Mouse (Mus musculus) ovary, postnatal 14 days (tissue): ENCODE measurements around the gene Nckap5.
A peak's percentile ranks its signal among the peaks of the same experiment; 100 is the strongest.
"Not testable (repeated sequence)": the region's sequence is repeated elsewhere in the genome, so short reads cannot be mapped to it uniquely, and the experiment has no call there.

Source experiments
- DNase-seq: peaks from one replicate; pipeline ENCODE4 v3.0.0; 2022; ENCODE audit warnings: low spot score

Gene Nckap5

DNA sequence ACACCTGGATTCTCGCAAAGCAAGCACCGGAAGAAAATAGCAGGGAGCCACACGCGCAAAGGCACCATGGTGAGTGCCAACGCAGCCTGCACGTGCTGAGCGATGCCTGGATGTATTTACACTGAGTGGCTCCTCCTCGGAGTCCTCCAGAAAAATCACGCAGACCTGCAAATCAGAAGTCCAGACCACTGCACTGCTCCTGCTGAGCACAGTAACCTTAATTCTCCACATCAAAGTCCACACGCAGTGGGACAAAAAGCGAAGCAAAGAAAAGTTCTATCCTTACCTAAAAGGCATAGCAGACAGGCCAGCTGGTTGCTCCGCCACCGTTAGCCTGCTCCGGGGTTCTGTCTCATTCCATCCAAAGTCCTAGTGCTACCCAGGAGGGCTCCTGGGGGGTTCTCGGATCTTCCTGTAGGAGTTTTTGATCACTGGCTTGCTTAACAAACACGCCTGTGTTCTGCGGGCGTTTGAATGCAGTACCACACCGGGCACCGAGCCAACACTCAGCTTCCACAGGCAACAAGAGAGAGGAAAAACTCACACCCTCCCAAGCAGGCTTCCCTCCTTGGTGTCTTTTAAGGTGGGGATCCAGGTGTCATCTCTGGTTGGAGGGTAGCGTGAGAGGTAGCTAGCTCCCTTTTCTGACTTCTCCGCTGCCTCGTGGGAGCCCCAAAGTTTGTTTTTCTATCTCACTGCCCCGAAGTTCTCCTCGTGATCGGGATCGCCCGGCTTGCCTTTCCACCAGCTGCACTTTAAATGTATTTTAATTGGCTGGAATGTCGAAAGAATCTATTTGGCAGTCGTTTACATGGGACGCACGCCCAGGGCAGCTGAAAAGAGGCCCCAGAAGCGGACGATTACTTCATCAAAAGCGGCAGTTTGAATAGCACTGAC, at the start of gene Nckap5:
Gene Nckap5 (minus strand): TSS at position 769 of the 897 bp plus-strand sequence.
- DNase-seq, result peak; percentile 48

- no peak for DNase-seq
Observed at GRCm38 (mm10) chr1:126877495-126877894, 46.9 kb upstream of the Nckap5 start.

- DNase-seq, result no peak
Observed at GRCm38 (mm10) chr1:126868372-126868771, 37.8 kb upstream of the Nckap5 start.

- DNase-seq, result no peak
Observed at GRCm38 (mm10) chr1:126867912-126868311, 37.3 kb upstream of the Nckap5 start.

GRCm38 (mm10) chr1:126865591-126866086, 35.0 kb upstream of the Nckap5 start:
- no peak for DNase-seq

GRCm38 (mm10) chr1:126861816-126862215, 31.2 kb upstream of the Nckap5 start:
- no peak for DNase-seq

DNA sequence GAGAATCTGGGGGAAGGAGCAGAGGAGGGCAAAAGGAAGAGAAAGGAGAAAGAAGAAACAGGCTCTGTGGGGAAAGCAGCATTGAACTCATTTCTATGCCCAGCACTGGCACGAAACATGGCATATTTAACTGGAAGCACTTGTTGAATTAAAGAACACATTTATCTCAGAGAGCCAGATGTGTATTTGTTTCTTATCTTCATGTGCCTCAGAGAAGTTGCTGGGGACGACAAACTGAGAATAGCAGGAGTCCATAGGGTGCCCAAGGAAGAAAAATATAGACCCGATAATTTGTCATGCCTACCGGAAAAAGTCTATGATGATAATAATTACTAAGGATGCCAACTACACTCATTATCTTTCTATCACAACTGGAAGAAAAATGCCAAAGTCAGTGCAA, 29.9 kb upstream of the Nckap5 start:
- no peak for DNase-seq

GRCm38 (mm10) chr1:126849481-126849880, 18.9 kb upstream of the Nckap5 start:
- no peak for DNase-seq

DNA sequence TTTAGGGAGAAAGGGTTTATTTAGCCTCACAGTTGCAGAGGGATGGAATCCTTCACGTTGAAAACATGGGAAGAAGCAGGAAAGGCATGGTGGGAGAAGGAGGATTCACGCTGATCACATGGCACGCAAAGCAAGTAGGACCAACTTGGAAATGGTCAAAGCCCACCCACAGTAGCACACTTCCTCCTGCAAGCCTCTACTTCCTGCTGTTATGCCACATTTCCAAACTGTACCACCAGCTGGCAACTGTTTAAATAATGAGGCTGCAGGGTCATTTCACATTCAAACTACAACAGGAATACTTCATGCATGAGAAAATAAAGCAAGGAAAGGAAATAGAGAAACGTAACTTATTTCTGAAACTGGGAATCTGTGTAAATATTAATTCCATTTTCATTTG, 15.7 kb upstream of the Nckap5 start:
- no peak for DNase-seq

DNA sequence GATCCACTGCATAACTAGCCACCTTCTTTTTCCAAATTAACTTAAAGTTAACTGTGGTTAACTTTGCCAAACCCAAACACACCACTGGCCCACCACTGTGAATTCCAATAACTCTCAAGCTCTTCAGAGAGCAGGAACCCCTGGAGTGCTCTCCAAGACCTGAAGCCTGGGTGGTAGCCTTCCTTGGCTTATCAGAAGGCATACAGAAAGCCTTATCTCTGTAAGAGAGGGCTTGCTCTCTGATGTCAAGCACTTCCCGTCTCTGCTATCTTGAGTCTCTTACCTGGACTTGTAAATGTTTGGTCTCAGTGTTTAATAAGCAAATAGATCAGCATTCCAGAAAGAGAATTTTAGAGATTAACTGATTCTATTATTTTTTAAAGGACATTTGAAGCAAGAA, 2.3 kb upstream of the Nckap5 start:
- no peak for DNase-seq

DNA sequence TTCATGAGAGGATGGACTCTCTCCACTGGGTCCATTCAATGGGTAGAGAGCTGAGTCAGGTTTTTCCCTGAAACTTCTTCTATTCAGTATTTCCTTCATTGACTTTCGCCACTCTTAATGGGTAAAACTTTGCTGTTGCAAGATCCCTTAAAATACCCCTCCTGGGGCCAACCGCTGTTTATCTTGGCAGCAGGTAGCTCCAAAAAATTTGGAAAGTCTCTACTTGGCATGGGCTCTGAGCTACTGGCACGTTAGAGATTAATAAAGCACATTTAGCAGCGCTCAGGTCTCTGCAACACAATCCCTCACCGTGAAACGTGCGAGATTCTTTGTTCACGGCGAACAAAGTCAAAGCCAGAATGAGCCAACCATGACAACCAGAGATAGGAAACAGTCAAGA, 1.6 kb downstream of the Nckap5 start:
- no peak for DNase-seq

GRCm38 (mm10) chr1:126824841-126825240, 5.8 kb downstream of the Nckap5 start:
- DNase-seq, result no peak

- DNase-seq, result no peak
Observed at GRCm38 (mm10) chr1:126822246-126822645, 8.4 kb downstream of the Nckap5 start.

GRCm38 (mm10) chr1:126817381-126818034, 13.1 kb downstream of the Nckap5 start:
- no peak for DNase-seq

DNA sequence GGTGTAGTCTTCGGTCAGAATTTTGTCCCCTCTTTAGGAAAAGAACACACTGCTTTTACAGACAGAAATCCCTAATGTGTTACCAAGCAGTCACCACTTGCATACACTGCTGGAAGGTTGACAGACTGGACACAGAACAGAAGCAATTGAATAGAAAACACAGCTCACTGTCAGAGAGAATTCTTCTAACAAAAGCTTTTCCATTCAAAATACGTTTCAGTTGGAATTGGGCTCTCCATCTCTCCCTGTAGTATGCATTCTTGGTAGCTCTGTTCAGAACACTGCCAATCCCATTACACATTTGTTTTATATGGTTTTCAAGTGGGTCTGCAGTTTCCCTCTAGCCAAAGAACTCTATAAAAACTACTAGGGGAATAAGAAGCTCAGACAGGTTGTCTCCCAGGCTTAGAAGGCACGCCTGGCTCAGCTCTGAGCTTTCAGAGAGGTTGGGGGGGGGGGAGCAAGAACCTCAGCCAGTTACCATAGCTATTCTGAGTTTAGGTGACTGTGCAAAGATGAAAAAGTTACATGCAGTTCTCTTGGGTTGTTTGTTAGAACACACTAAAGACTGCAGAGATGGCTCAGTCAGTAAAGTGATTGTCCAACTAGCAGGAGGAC, 23.5 kb downstream of the Nckap5 start:
- DNase-seq, result no peak

DNA sequence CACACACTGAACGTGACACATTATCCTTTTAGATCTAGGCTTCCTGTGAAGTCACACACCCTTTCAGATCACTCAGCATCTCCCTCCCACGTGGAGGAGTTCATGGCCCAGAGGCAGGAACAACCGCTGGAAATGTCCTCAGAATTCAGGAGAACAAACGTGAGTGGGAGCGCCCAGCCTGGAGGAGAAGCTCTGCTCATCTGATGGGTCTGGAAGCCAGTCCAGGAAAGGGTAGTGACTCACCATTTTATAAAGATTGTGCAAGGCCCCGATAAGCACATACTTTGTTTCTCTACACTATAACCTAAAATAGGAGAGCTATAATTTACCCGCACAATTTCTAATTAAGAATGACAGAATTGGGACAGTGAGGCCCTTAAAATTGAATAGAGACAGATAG, 24.1 kb downstream of the Nckap5 start:
- DNase-seq, result no peak

GRCm38 (mm10) chr1:126802405-126802804, 28.2 kb downstream of the Nckap5 start:
- no peak for DNase-seq

DNA sequence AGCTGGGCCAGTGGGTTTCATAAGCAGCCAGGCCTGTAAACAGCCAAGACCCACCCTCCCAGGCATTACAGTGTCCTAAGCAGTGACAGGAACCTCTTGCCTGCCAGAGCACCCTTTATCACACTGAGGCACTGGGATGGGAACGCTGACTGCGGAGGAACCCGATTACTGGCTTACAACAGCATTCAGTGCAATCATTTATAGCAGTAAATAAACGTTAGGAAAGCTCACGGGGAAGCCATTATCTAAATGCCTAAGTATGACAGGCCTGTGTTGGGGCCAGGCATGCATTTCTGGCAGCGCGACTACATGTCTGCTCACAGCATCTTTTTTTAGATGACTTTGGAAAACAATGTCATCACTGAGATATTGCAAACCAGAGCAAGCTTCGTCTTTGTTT, 28.9 kb downstream of the Nckap5 start:
- DNase-seq, result no peak

DNA sequence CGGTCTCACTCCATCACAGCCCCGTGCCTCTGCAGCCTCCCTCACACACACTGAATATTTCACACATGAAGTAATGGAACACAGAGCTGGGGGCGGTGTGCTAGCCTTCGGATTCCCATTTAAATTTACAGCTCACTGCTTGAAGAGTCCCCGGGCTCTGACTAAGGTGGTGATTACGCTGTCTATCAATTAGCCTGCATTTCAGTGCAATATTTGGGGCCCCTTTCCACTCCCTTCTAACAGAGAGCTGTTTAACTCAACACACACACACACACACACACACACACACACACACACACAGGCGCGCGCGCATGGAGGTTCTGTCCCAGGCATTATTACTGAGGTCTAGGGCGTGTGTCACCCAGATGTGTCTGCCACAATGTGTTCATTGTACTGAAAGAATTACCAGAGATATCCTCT, 31.2 kb downstream of the Nckap5 start:
- DNase-seq, result no peak

DNA sequence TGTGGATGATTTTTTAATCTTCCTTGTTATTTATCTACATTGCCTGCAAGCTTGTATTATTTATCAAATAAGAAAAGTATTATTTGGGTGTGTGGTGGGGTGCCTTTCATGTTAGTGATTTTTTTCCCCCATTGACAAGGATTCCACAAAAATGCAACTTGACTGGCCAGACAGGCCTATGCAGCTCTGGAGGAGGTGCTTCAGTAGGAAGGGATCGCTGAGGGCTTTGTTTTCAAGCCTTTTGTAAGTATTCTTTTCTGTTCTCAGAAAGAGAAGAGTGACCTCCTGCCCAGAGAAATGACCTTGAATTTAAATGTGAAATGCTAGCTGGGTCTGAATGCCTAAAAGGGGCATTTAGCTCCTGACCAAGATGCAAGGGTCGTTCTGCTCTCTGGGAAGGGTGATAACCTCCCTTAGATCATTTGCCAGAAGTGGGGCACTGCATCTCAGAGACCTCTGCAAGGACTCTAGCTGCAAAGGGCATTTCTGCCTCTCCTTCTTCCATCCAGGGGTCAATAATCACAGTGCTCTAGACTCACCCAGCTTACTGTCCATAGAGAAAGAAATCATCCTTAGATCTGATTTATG, 50.2 kb downstream of the Nckap5 start:
- DNase-seq, result not testable (repeated sequence)

- not testable (repeated sequence) for DNase-seq
Observed at GRCm38 (mm10) chr1:126773947-126774346, 56.7 kb downstream of the Nckap5 start.

GRCm38 (mm10) chr1:126766971-126767370, 63.6 kb downstream of the Nckap5 start:
- no peak for DNase-seq
